Mouse (Mus musculus) CH12.LX (cell line): ENCODE results near the gene Slx4ip. TPM values are rescaled to one million over a fixed set of nuclear protein-coding genes. Genes with fewer than 3 reads are reported as not detected.

Experiments
- DNase-seq: peaks from one replicate; pipeline ENCODE4 v3.0.0-alpha.2; 2013; ENCODE audit errors: extremely low read depth
- H3K27ac ChIP-seq: 2 replicates; pipeline ENCODE4 v1.5.1; 2012; ENCODE audit warnings: low read depth, mild to moderate bottlenecking, control low read depth, moderate library complexity; ENCODE audit not compliant: insufficient read depth
- H3K27me3 ChIP-seq: replicated peaks from 2 replicates; pipeline ENCODE3; 2012; ENCODE audit warnings: inconsistent platforms
- H3K36me3 ChIP-seq, 2 experiments: replicated peaks in 1 of 2; 2 replicates each; pipeline versions ENCODE3 to v1.6.1; 2012; ENCODE audit warnings: inconsistent platforms in 1 of 2, low read length in 1 of 2, mild to moderate bottlenecking in 1 of 2, mixed read lengths in 1 of 2, moderate library complexity in 1 of 2; ENCODE audit not compliant: control insufficient read depth in 1 of 2, insufficient read depth in 1 of 2
- H3K4me1 ChIP-seq, 2 experiments: 2 replicates each; pipeline ENCODE4 v1.6.1; 2012; ENCODE audit warnings: inconsistent platforms in 1 of 2, moderate library complexity in 1 of 2; ENCODE audit not compliant: insufficient read depth in 2 of 2, control insufficient read depth in 1 of 2
- H3K4me2 ChIP-seq: 2 replicates; pipeline ENCODE4 v1.6.1; 2012; ENCODE audit warnings: low read depth, mild to moderate bottlenecking, control low read depth; ENCODE audit not compliant: poor library complexity, insufficient read depth, severe bottlenecking
- H3K4me3 ChIP-seq, 3 experiments: fragments of 150-350 bp in 1 of 3; sonication (generic) in 1 of 3; replicated peaks in 1 of 3; 2 replicates each; pipeline versions ENCODE3 to v1.5.1; 2011 to 2012; ENCODE audit warnings: low read depth in 2 of 3, low read length in 2 of 3, mild to moderate bottlenecking in 2 of 3, moderate library complexity in 2 of 3, control low read depth in 1 of 3, improper control_type of control experiment in 1 of 3, inconsistent platforms in 1 of 3, mixed read lengths in 1 of 3; ENCODE audit not compliant: poor library complexity in 1 of 3
- H3K79me2 ChIP-seq: replicated peaks from 2 replicates; pipeline ENCODE4 v1.6.1; 2012; ENCODE audit warnings: mild to moderate bottlenecking, moderate library complexity; ENCODE audit not compliant: control insufficient read depth, poor library complexity, insufficient read depth, severe bottlenecking; ENCODE audit errors: extremely low read depth
- H3K9ac ChIP-seq: 2 replicates; pipeline ENCODE4 v1.6.1; 2012; ENCODE audit warnings: low read depth, mild to moderate bottlenecking, control low read depth, moderate library complexity; ENCODE audit not compliant: insufficient read depth
- H3K9me3 ChIP-seq: replicated peaks from 2 replicates; pipeline ENCODE3; 2012; ENCODE audit warnings: low read length, inconsistent platforms, mixed read lengths
- BHLHE40 ChIP-seq: IDR thresholded peaks from 2 replicates; pipeline ENCODE4 v1.6.1; 2011; ENCODE audit warnings: mild to moderate bottlenecking, low read depth, low read length, improper control_type of control experiment
- CHD1 ChIP-seq: IDR thresholded peaks from 2 replicates; pipeline ENCODE4 v1.6.1; 2012; ENCODE audit warnings: low read depth, low read length, improper control_type of control experiment, inconsistent platforms
- CHD2 ChIP-seq: IDR thresholded peaks from 2 replicates; pipeline ENCODE4 v1.6.1; 2011; ENCODE audit warnings: low read length, improper control_type of control experiment
- ELF1 ChIP-seq: IDR thresholded peaks from 2 replicates; pipeline ENCODE4 v1.6.1; 2014; ENCODE audit warnings: low read depth, mild to moderate bottlenecking, inconsistent platforms, low read length, improper control_type of control experiment
- EP300 ChIP-seq: IDR thresholded peaks from 2 replicates; pipeline ENCODE4 v1.6.1; 2011; ENCODE audit warnings: low read length, improper control_type of control experiment
- ETS1 ChIP-seq: conservative IDR thresholded peaks from 2 replicates; pipeline ENCODE4 v1.6.1; 2012; ENCODE audit warnings: low read depth, mild to moderate bottlenecking, inconsistent platforms, low read length, improper control_type of control experiment, moderate library complexity
- IRF4 ChIP-seq: IDR thresholded peaks from 2 replicates; pipeline ENCODE4 v1.6.1; 2014; ENCODE audit warnings: low read depth, mild to moderate bottlenecking, inconsistent platforms, low read length, improper control_type of control experiment
- KAT2A ChIP-seq: IDR thresholded peaks from 2 replicates; pipeline ENCODE4 v1.6.1; 2012; ENCODE audit warnings: low read length, improper control_type of control experiment, inconsistent platforms; ENCODE audit not compliant: insufficient replicate concordance
- MAX ChIP-seq: IDR thresholded peaks from 2 replicates; pipeline ENCODE4 v1.6.1; 2011; ENCODE audit warnings: low read length, improper control_type of control experiment
- MAZ ChIP-seq: IDR thresholded peaks from 2 replicates; pipeline ENCODE4 v1.6.1; 2012; ENCODE audit warnings: low read depth, mild to moderate bottlenecking, inconsistent platforms, low read length, improper control_type of control experiment, moderate library complexity
- MYC ChIP-seq: IDR thresholded peaks from 2 replicates; pipeline ENCODE4 v1.6.1; 2011; ENCODE audit warnings: low read depth, mild to moderate bottlenecking, improper control_type of control experiment, low read length
- NRF1 ChIP-seq: IDR thresholded peaks from 2 replicates; pipeline ENCODE4 v1.6.1; 2014; ENCODE audit warnings: low read depth, mild to moderate bottlenecking, inconsistent platforms, low read length, improper control_type of control experiment, moderate library complexity
- RCOR1 ChIP-seq: conservative IDR thresholded peaks from 2 replicates; pipeline ENCODE4 v1.6.1; 2012; ENCODE audit warnings: low read depth, mild to moderate bottlenecking, inconsistent platforms, low read length, improper control_type of control experiment
- SIN3A ChIP-seq: IDR thresholded peaks from 2 replicates; pipeline ENCODE4 v1.6.1; 2012; ENCODE audit warnings: low read length, improper control_type of control experiment, inconsistent platforms
- SMC3 ChIP-seq: IDR thresholded peaks from 2 replicates; pipeline ENCODE4 v1.6.1; 2011; ENCODE audit warnings: low read depth, low read length, improper control_type of control experiment
- TBP ChIP-seq: conservative IDR thresholded peaks from 2 replicates; pipeline ENCODE4 v1.6.1; 2011; ENCODE audit warnings: low read depth, low read length, improper control_type of control experiment
- TCF12 ChIP-seq: IDR thresholded peaks from 2 replicates; pipeline ENCODE4 v1.6.1; 2014; ENCODE audit warnings: low read depth, mild to moderate bottlenecking, inconsistent platforms, low read length, improper control_type of control experiment
- UBTF ChIP-seq: IDR thresholded peaks from 2 replicates; pipeline ENCODE4 v1.6.1; 2012; ENCODE audit warnings: low read depth, mild to moderate bottlenecking, inconsistent platforms, low read length, improper control_type of control experiment, moderate library complexity
- USF1 ChIP-seq: IDR thresholded peaks from 2 replicates; pipeline ENCODE4 v1.6.1; 2014; ENCODE audit warnings: low read depth, mild to moderate bottlenecking, inconsistent platforms, low read length, improper control_type of control experiment
- ZC3H11A ChIP-seq: IDR thresholded peaks from 2 replicates; pipeline ENCODE4 v1.6.1; 2012; ENCODE audit warnings: low read depth, mild to moderate bottlenecking, inconsistent platforms, low read length, improper control_type of control experiment
- ZKSCAN1 ChIP-seq: IDR thresholded peaks from 2 replicates; pipeline ENCODE4 v1.6.1; 2012; ENCODE audit warnings: low read depth, inconsistent platforms, low read length, improper control_type of control experiment, borderline replicate concordance
- ZMIZ1 ChIP-seq: IDR thresholded peaks from 2 replicates; pipeline ENCODE4 v1.6.1; 2012; ENCODE audit warnings: low read depth, mild to moderate bottlenecking, inconsistent platforms, low read length, improper control_type of control experiment
- ZNF384 ChIP-seq: IDR thresholded peaks from 2 replicates; pipeline ENCODE4 v1.6.1; 2012; ENCODE audit warnings: low read depth, low read length, improper control_type of control experiment, inconsistent platforms
- dilution Hi-C: fragments of 300-500 bp; cut with MboI; formaldehyde crosslinking; loops from 2 replicates; pipeline ENCODE4 v1.14.3; 2020; ENCODE audit warnings: low sequenced_read_pairs; ENCODE audit not compliant: extremely low pct_unique_long_range_greater_than_20kb, extremely low pct_ligation_motif_present
- in situ Hi-C: fragments of 300-500 bp; cut with MboI; formaldehyde crosslinking; loops from 3 replicates; pipeline ENCODE4 v1.14.3; 2019; ENCODE audit warnings: low sequenced_read_pairs, low pct_ligation_motif_present, low pct_unique_long_range_greater_than_20kb, mixed read lengths
- polyA plus RNA-seq: library from polyadenylated mRNA; unstranded; fragments of >175 nt; gene quantifications from 2 replicates; pipeline ENCODE4 v1.2.1, GENCODE M21; 2012; ENCODE audit warnings: low read depth; ENCODE audit not compliant: insufficient read length
- total RNA-seq, 2 experiments: library from RNA; depleted of rRNA; stranded (reverse); fragments of 300-350 nt in 1 of 2; fragments of >200 nt in 1 of 2; gene quantifications; 2 replicates each; pipeline ENCODE4 v1.2.3; 2012 to 2014

Slx4ip gene
- total and polyA plus RNA-seq, 3 experiments, result 4.1 to 6.7 (median 4.7) TPM

GRCm38 (mm10) chr2:136909298-136909697 lies 18.3 kb downstream of the Slx4ip start:
- dilution Hi-C loops (no loop called here), in situ Hi-C loops (no loop called here)
- no peaks in the 10 kb centered on the region for H3K9me3 ChIP-seq
- DNase-seq, result no peak
- no peak overlapping the region for H3K4me2 ChIP-seq
- TF ChIP-seq MAX (no peak), NRF1 (no peak), ZKSCAN1 (no peak), BHLHE40 (no peak), ZNF384 (no peak), IRF4 (no peak), MYC (no peak), SIN3A (no peak), RCOR1 (no peak), EP300 (no peak), TBP (no peak), ETS1 (no peak), SMC3 (no peak), TCF12 (no peak), ZMIZ1 (no peak)
- no peak overlapping the region for H3K27ac ChIP-seq
- no peak overlapping the region for H3K9ac ChIP-seq
- peaks cover 5 to 22% of the 10 kb centered on the region in 2 experiments for H3K36me3 ChIP-seq
- H3K4me1 ChIP-seq, result peaks cover 0 to 11% of the 10 kb centered on the region in 2 experiments; a peak in 3 of 4 replicates
- H3K27me3 ChIP-seq, result no peaks in the 10 kb centered on the region
- H3K4me3 ChIP-seq, result no peak overlapping the region
- no peaks in the 10 kb centered on the region for H3K79me2 ChIP-seq

GRCm38 (mm10) chr2:136911958-136912411 lies 21.0 kb downstream of the Slx4ip start:
- no peaks in the 10 kb centered on the region for H3K9me3 ChIP-seq
- no peak overlapping the region for H3K27ac ChIP-seq
- H3K36me3 ChIP-seq, result peaks cover 0 to 16% of the 10 kb centered on the region in 2 experiments
- DNase-seq, result no peak
- no peak overlapping the region for H3K4me3 ChIP-seq
- no peak overlapping the region for H3K9ac ChIP-seq
- in situ Hi-C loops, result no loop called here
- 0 out of 2 replicates have a peak, but pooled peaks cover 4% of the 10 kb centered on the region for H3K79me2 ChIP-seq
- peaks cover 0 to 11% of the 10 kb centered on the region in 2 experiments; a peak in 3 of 4 replicates for H3K4me1 ChIP-seq
- TF ChIP-seq UBTF, result no peak
- TF ChIP-seq ZC3H11A, result no peak
- TF ChIP-seq ELF1, result no peak
- no peak for TF ChIP-seq TCF12
- no peak for TF ChIP-seq ZNF384
- no peak for TF ChIP-seq MAZ
- TF ChIP-seq KAT2A, result no peak
- no peak for TF ChIP-seq ZKSCAN1
- no peak for TF ChIP-seq USF1
- no peak for TF ChIP-seq CHD2
- TF ChIP-seq ZMIZ1, result no peak
- no peak for TF ChIP-seq ETS1
- no peak for TF ChIP-seq CHD1
- no peak for TF ChIP-seq MAX
- H3K4me2 ChIP-seq, result no peak overlapping the region
- dilution Hi-C loops, result no loop called here
- H3K27me3 ChIP-seq, result no peaks in the 10 kb centered on the region
